Mouse (Mus musculus) midbrain, embryonic 10.5 days (tissue): ENCODE results near the gene Ston1. TPM values are rescaled to one million over a fixed set of nuclear protein-coding genes. Genes with fewer than 3 reads are reported as not detected.

Source experiments
- DNase-seq: peaks from one replicate; pipeline ENCODE4 v3.0.0-alpha.2; 2017; ENCODE audit warnings: low spot score
- H3K27ac ChIP-seq: fragments of 300-500 bp; sonication (generic); replicated peaks from 2 replicates; pipeline ENCODE4 v1.5.1; 2016; ENCODE audit warnings: mild to moderate bottlenecking
- H3K27me3 ChIP-seq: fragments of 300-500 bp; sonication (generic); 2 replicates; pipeline ENCODE4 v1.6.1; 2016; ENCODE audit warnings: low read depth, mild to moderate bottlenecking; ENCODE audit not compliant: poor library complexity, severe bottlenecking
- H3K36me3 ChIP-seq: fragments of 300-500 bp; sonication (generic); 2 replicates; pipeline ENCODE4 v1.6.1; 2016; ENCODE audit warnings: mild to moderate bottlenecking, moderate library complexity
- H3K4me1 ChIP-seq: fragments of 300-500 bp; sonication (generic); 2 replicates; pipeline ENCODE4 v1.6.1; 2016
- H3K4me3 ChIP-seq: fragments of 300-500 bp; sonication (generic); 2 replicates; pipeline ENCODE4 v1.5.1; 2016; ENCODE audit warnings: mild to moderate bottlenecking, moderate library complexity
- H3K9me3 ChIP-seq: fragments of 300-500 bp; sonication (generic); replicated peaks from 2 replicates; pipeline ENCODE4 v1.6.1; 2016; ENCODE audit warnings: mild to moderate bottlenecking
- WGBS: fragments of 180-500 bp; shearing (Covaris S2); methylation state at CpG from one replicate; pipeline ENCODE4 v1.1.7; 2016; 5-methylcytosine and 5-hydroxymethylcytosine counted together
- polyA plus RNA-seq: library from polyadenylated mRNA; unstranded; fragments of >200 nt; fragmentation: Nextera tagmentation; extraction: Ambion mirVana; gene quantifications from 2 replicates; pipeline ENCODE4 v1.2.1, GENCODE M21; 2016

Ston1 gene
- polyA plus RNA-seq, 1 experiment from 2014 or later: 1.7 TPM

- Histone ChIP-seq H3K36me3 (peaks cover 5% of the 10 kb centered on the region; the same call in 1 of the 2 replicates), H3K4me1 (peaks cover 63% of the 10 kb centered on the region), H3K27me3 (no peaks in the 10 kb centered on the region), H3K9me3 (no peaks in the 10 kb centered on the region), H3K4me3 (no peak overlapping the region), H3K27ac (peak overlapping the region; percentile 88)
- no peak for DNase-seq
- 70% methylated on average over 3 of the region's 3 CpGs for WGBS
Observed at GRCm38 (mm10) chr17:88630554-88630948, 33.1 kb downstream of the Ston1 start.

DNA sequence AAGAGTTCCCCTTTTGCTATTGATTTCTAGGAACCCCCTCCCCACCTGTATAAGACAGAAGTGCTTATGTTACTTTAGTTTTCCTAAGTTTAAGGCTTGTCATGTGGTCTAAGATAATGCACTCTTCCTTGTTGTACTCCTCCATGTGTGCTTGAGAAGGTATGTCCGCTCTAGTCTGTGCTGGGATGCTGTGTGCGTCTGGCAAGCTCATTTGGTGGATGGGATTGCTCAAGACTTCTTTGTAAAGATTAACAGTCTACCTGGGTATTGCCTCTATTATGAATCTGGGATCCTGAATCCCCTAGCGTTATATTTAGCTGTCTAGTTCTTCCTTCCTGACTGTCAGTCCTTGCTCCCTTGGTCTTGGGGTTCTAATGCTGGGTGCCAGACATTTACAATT lies 35.1 kb downstream of the Ston1 start:
- DNase-seq: no peak
- H3K4me3 ChIP-seq: no peak overlapping the region
- peaks cover 57% of the 10 kb centered on the region for H3K4me1 ChIP-seq
- no peaks in the 10 kb centered on the region for H3K9me3 ChIP-seq
- no peaks in the 10 kb centered on the region for H3K27me3 ChIP-seq
- H3K27ac ChIP-seq: no peak overlapping the region
- 94% methylated on average over 3 of the region's 3 CpGs for WGBS
- peaks cover 16% of the 10 kb centered on the region for H3K36me3 ChIP-seq

GRCm38 (mm10) chr17:88636076-88636475 lies 38.6 kb downstream of the Ston1 start:
- no peaks in the 10 kb centered on the region for H3K9me3 ChIP-seq
- peaks cover 31% of the 10 kb centered on the region for H3K4me1 ChIP-seq
- H3K27ac ChIP-seq: 0 out of 2 replicates have a peak overlapping the region, but pooled peaks have one; percentile 7
- H3K36me3 ChIP-seq: peaks cover 16% of the 10 kb centered on the region
- 88% methylated on average over 14 of the region's 14 CpGs for WGBS
- no peak overlapping the region for H3K4me3 ChIP-seq
- DNase-seq: no peak
- 0 out of 2 replicates have a peak, but pooled peaks cover 3% of the 10 kb centered on the region for H3K27me3 ChIP-seq

GRCm38 (mm10) chr17:88636587-88636986 lies 39.1 kb downstream of the Ston1 start:
- 0 out of 2 replicates have a peak, but pooled peaks cover 3% of the 10 kb centered on the region for H3K27me3 ChIP-seq
- peak; percentile 36 for DNase-seq
- 0 out of 2 replicates have a peak overlapping the region, but pooled peaks have one; percentile 35 for H3K27ac ChIP-seq
- peaks cover 16% of the 10 kb centered on the region for H3K36me3 ChIP-seq
- WGBS: 56% methylated on average over 12 of the region's 12 CpGs
- H3K4me3 ChIP-seq: no peak overlapping the region
- H3K9me3 ChIP-seq: no peaks in the 10 kb centered on the region
- H3K4me1 ChIP-seq: peaks cover 26% of the 10 kb centered on the region

- no peak overlapping the region for H3K4me3 ChIP-seq
- H3K27ac ChIP-seq: no peak overlapping the region
- H3K27me3 ChIP-seq: 0 out of 2 replicates have a peak, but pooled peaks cover 3% of the 10 kb centered on the region
- peaks cover 10% of the 10 kb centered on the region for H3K4me1 ChIP-seq
- peaks cover 7% of the 10 kb centered on the region for H3K36me3 ChIP-seq
- H3K9me3 ChIP-seq: no peaks in the 10 kb centered on the region
- 35% methylated on average over 6 of the region's 6 CpGs for WGBS
- DNase-seq: peak; percentile 67
Observed at GRCm38 (mm10) chr17:88641012-88641411, 43.5 kb downstream of the Ston1 start.

GRCm38 (mm10) chr17:88641836-88642235 lies 44.4 kb downstream of the Ston1 start:
- Histone ChIP-seq H3K4me3 (no peak overlapping the region), H3K27me3 (0 out of 2 replicates have a peak, but pooled peaks cover 3% of the 10 kb centered on the region), H3K27ac (no peak overlapping the region), H3K4me1 (peaks cover 2% of the 10 kb centered on the region), H3K36me3 (no peaks in the 10 kb centered on the region; the same call in 1 of the 2 replicates), H3K9me3 (no peaks in the 10 kb centered on the region)
- 90% methylated on average over 8 of the region's 8 CpGs for WGBS
- no peak for DNase-seq

DNA sequence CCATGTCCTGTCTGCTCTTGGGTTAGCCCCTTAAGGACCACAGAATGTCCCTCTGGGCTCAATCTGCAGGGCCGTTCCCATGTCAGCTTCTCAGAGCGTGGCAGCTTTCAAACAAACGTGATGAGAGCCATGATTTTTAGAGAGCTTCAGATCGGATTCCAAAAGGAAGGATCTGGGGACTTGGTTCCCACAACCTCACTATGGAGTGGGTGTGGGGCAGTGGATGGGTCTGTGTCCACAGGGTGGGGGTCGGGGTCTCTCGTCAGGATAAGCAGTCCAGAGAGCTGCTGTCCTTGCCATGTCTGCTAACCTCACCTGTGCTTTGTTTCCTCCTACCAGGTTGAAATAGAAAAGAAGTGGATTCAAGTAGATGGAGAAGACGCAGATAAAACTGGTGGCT lies 47.4 kb downstream of the Ston1 start:
- Histone ChIP-seq H3K4me3 (no peak overlapping the region), H3K27me3 (0 out of 2 replicates have a peak, but pooled peaks cover 3% of the 10 kb centered on the region), H3K4me1 (no peaks in the 10 kb centered on the region), H3K27ac (no peak overlapping the region), H3K36me3 (peaks cover 6% of the 10 kb centered on the region; the same call in 1 of the 2 replicates), H3K9me3 (no peaks in the 10 kb centered on the region)
- WGBS: 91% methylated on average over 7 of the region's 7 CpGs
- no peak for DNase-seq

DNA sequence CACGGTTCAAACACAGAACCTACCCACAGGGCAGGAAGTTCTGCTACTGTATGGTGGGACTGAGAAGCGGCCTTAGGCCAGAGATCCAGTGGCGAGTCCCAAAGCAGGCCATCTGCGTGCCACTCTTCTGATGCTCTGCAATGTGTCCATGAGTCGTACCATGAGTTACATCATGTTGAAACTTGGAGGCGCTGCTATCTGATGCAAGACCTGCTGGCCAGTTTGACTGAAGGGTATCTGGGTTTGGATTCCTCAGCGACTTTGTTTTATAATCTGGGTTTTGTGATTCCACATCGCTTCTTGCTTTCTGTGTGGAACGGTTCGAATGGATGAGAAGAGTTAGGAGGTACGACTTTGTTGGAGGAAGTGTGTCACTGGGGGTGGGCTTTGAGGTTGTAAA lies 47.8 kb downstream of the Ston1 start:
- DNase-seq: no peak
- 92% methylated on average over 11 of the region's 11 CpGs for WGBS
- Histone ChIP-seq H3K27ac (no peak overlapping the region), H3K4me1 (no peaks in the 10 kb centered on the region), H3K36me3 (peaks cover 6% of the 10 kb centered on the region; the same call in 1 of the 2 replicates), H3K4me3 (no peak overlapping the region), H3K27me3 (0 out of 2 replicates have a peak, but pooled peaks cover under 1% of the 10 kb centered on the region), H3K9me3 (no peaks in the 10 kb centered on the region)

DNA sequence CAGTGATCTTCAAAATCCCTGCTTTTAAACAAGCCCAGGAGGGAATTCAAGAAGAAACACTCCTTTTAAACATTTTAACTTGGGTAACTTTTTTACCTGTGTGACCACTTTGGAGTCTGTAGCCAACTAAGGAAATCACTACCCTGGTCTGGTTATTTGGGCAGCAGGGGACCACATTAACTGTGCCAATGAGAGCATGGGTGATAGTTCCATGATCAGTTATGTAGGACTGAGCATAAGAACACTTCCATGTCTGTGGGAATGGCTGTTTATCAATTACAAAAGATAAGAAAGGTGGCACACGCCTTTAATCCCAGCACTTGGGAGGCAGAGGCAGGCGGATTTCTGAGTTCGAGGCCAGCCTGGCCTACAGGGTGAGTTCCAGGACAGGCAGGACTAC lies 49.7 kb downstream of the Ston1 start:
- Histone ChIP-seq H3K9me3 (no peaks in the 10 kb centered on the region), H3K4me1 (no peaks in the 10 kb centered on the region), H3K4me3 (no peak overlapping the region), H3K36me3 (peaks cover 6% of the 10 kb centered on the region; the same call in 1 of the 2 replicates), H3K27ac (no peak overlapping the region), H3K27me3 (no peaks in the 10 kb centered on the region)
- no peak for DNase-seq
- 92% methylated on average over 3 of the region's 3 CpGs for WGBS

DNA sequence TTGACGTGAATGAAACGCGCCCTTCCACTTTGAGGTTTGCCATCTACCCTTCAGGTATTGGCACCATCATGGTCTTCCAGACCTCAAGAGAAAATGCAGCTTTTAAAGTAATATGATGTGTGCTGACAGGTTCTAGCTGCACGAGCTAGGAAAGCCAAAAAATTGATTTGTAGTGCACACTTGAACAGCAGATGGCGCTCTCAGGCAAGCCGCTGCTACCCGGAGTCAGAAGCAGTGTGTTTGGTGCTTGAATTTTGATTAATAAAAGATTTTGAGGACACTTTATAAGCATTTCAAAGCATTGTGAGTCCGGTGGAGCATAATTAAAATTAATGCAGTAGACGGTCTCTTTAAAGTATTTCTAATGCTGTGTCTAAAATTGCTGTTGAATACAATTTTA lies 54.5 kb downstream of the Ston1 start:
- H3K4me1 ChIP-seq: peaks cover 13% of the 10 kb centered on the region
- H3K27ac ChIP-seq: no peak overlapping the region
- peaks cover 6% of the 10 kb centered on the region; the same call in 1 of the 2 replicates for H3K36me3 ChIP-seq
- WGBS: 10% methylated on average over 9 of the region's 9 CpGs
- H3K4me3 ChIP-seq: no peak overlapping the region
- DNase-seq: peak; percentile 67
- no peaks in the 10 kb centered on the region for H3K27me3 ChIP-seq
- no peaks in the 10 kb centered on the region for H3K9me3 ChIP-seq

- peaks cover 6% of the 10 kb centered on the region; the same call in 1 of the 2 replicates for H3K36me3 ChIP-seq
- no peak overlapping the region for H3K4me3 ChIP-seq
- 23% methylated on average over 21 of the region's 21 CpGs for WGBS
- no peaks in the 10 kb centered on the region for H3K9me3 ChIP-seq
- H3K4me1 ChIP-seq: peaks cover 13% of the 10 kb centered on the region
- peak; percentile 85 for DNase-seq
- H3K27ac ChIP-seq: no peak overlapping the region
- H3K27me3 ChIP-seq: no peaks in the 10 kb centered on the region
Observed at GRCm38 (mm10) chr17:88652702-88653374, 55.4 kb downstream of the Ston1 start.

DNA sequence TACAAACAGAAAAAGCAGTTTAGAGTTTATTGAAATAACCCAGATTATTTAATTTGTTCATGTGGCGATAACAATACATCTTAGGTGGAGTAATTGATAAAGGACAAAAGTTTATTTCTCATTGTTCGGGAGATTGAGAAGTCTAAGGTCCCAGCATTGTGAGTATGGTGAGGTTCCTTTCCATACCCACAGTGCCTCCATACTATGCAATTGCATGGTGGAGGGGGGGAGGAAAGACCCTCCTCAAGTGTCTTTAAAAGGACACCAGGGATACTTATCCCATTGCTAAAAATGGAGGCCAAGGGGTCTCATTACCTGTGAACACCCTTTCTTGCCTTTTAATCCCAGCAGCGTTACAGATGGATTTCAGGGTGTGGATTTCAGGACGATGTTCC lies 55.9 kb downstream of the Ston1 start:
- no peak overlapping the region for H3K27ac ChIP-seq
- DNase-seq: no peak
- H3K4me1 ChIP-seq: peaks cover 13% of the 10 kb centered on the region
- H3K9me3 ChIP-seq: no peaks in the 10 kb centered on the region
- H3K27me3 ChIP-seq: no peaks in the 10 kb centered on the region
- peaks cover 6% of the 10 kb centered on the region; the same call in 1 of the 2 replicates for H3K36me3 ChIP-seq
- WGBS: 75% methylated on average over 4 of the region's 4 CpGs
- no peak overlapping the region for H3K4me3 ChIP-seq

GRCm38 (mm10) chr17:88658510-88658909 lies 61.0 kb downstream of the Ston1 start:
- WGBS: 85% methylated on average over 6 of the region's 6 CpGs
- Histone ChIP-seq H3K27ac (no peak overlapping the region), H3K4me1 (0 out of 2 replicates have a peak, but pooled peaks cover under 1% of the 10 kb centered on the region), H3K4me3 (no peak overlapping the region), H3K36me3 (no peaks in the 10 kb centered on the region), H3K27me3 (no peaks in the 10 kb centered on the region), H3K9me3 (no peaks in the 10 kb centered on the region)
- no peak for DNase-seq
